Mouse (Mus musculus) cerebellum, adult 2 months (tissue): ENCODE measurements around the gene Frmd5.

ENCODE experiments used
- CTCF ChIP-seq: fragments of 200-500 bp; IDR thresholded peaks from 2 replicates; pipeline ENCODE4 v1.5.1; 2011; ENCODE audit warnings: low read depth, mild to moderate bottlenecking, control low read depth, low read length, moderate library complexity, borderline replicate concordance; ENCODE audit not compliant: insufficient read depth
- POLR2A ChIP-seq: fragments of 200-500 bp; IDR thresholded peaks from 2 replicates; pipeline ENCODE4 v1.6.1; 2011; ENCODE audit warnings: low read length, control low read depth, borderline replicate concordance; ENCODE audit not compliant: insufficient read depth

- TF ChIP-seq CTCF (no peak), POLR2A (no peak)
Measured at GRCm38 (mm10) chr2:121661160-121661502, 145.8 kb downstream of the Frmd5 start.
